Mouse (Mus musculus): ENCODE data around the gene Cpne9.

Gene Cpne9

DNA sequence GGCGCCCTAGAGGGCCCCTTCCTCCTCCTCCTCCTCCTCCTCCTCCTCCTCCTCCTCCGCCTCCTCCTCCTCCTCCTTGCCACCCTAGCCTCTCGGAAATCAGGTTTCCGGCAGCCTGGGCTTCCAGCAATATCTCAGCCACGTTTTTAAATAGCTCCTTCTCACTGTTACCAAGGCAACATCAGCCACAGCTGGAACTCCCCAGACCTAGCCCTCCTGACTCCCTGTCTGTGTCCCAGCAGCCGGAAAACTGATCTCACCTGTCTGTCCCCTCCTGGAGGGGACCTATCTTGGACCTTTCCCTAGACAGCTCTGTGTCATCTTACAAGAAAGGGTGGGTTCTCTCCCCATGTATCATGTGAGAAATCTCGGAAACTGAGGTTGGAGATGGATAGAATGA, 60.2 kb downstream of the Cpne9 start:
- DNase-seq (ENCODE audit: low read depth) = no peak

DNA sequence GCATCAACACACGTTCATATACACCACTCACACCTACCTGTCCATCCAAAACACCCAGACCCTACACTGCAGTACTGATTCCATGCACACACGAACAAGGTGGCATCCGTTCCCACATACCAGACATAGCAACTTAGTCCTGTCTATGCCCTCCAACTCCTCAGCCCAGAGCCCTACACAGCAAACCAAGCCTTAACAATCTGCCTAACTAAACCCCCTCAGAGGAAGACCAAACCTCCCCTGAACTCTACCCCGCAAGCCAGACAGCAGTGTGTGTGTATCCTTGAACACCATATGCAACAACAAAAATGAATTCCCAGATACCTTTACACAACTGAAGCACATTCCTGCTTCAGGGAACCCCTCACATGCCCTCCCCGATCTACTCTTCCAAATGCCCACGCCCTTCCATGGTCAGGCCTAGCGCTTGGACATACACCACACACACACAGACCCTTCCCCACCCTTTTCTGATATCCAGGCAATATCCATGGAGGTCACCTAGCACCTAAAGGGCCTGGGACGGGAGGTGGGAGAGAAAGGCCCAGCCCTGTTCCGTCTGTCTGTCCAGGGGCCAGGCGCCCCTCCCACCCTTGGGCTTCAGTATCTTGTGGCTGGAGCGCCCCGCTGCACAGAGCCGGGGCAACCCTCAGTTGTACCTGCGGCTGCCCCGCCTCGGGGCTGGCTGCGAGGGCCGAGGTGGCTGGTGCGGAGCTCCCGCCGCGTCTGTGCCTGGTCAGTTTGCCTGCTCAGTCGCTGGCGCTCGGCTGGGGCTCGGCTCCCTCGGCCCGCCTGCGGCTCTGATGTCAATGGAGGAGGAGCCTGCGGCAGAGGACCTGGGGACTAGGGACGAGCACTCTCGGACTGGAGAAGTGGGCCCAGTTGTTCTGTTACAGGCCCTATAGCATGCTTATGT, 61.3 kb downstream of the Cpne9 start, which contains the start of gene Camk1:
TSS of gene Camk1 (minus strand) at position 808 of the 916 bp plus-strand sequence.
- no peak for DNase-seq (ENCODE audit: low read depth)

DNA sequence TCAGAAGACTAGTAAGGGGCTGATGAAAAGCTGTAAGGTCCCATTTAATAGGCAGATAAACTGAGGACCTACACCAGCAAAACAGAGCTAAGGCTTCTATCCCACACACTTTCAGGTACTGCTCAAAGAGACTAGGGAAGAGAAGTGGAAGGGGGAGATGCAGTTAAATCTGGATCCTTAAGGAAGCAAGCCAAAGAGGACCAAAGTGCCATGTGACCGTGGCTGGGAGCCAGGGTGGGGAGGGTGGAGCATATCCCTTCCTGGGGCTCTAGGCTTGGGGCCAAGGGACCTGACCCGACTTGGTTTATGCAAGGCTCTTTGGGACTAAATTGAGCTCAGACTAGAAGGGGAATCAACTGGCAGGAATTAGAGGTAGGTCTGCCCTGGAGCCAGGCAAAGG, 62.2 kb downstream of the Cpne9 start:
- DNase-seq (ENCODE audit: low read depth) = no peak

DNA sequence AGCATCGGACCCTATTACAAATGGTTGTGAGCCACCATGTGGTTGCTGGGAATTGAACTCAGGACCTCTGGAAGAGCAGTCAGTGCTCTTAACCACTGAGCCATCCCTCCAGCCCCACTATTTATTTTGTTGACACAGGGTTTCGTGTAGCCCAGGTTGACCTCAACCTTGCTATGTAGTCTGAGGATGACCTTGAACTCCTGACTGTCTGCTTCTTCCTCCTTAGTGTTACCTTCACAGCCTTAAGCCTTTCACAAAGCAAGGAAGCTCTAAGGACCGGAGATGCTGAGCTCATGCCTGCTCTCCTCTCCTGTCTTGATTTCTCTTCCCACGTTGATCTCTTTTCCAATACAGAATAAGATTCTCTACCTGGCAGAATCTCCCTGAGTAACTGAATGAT, 64.8 kb downstream of the Cpne9 start:
- DNase-seq (ENCODE audit: low read depth) = no peak

DNA sequence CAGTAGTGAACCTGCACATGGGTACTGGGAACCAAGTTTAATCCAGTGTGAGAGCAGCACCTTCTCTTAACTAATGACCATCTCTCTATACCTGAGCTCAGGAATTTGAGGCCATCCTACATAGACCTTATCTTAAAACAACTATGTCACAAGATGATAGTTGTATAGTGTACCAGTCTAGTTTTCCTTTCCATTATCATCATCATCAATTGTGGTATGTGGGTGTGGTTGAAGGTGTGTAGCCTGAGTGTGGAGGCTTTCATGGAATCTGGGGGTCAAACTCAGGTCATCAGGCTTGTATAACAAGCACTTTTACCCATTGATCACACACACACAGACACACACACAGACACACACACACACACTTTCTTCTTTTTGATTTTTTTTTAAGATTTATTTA, 68.4 kb downstream of the Cpne9 start:
- DNase-seq (ENCODE audit: low read depth) = no peak

DNA sequence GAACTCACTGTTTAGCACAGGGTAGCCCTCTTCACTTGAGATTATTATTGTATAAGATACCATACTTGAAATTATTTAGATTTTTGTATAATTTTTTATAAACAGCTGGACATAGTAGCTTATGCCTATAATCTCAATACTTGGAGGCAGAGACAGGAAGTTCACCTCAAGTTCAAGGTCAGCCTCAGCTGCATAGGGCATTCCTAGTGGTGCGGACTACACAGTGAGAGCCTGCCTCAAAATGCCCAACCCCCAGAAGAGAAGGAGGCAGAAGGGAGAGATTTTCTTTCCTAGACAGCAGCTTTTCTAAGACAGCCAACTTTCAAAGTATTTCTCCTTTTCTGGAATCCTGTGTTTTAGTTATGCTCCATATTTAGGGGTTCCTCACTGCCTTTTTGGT, 69.1 kb downstream of the Cpne9 start:
- no peak for DNase-seq (ENCODE audit: low read depth)

DNA sequence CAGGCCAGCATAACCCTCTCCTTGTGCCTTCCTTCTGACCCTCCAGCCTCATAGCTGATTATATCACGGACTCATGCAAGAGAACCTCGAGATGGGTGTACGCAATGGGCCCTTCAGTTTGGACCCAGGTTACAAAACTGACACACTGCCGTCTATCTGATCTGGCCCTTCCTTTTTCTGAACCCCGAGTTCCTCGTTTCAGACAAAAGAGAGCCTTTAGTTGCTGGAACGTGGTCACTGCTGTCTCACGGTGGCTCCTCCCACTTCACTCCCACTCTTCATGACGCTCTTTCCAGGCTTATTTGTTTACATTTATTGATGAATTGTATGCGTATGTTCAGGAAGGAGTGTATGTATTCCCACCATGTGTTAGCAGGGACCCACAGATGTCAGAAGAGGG, 69.5 kb downstream of the Cpne9 start:
- no peak for DNase-seq (ENCODE audit: low read depth)

DNA sequence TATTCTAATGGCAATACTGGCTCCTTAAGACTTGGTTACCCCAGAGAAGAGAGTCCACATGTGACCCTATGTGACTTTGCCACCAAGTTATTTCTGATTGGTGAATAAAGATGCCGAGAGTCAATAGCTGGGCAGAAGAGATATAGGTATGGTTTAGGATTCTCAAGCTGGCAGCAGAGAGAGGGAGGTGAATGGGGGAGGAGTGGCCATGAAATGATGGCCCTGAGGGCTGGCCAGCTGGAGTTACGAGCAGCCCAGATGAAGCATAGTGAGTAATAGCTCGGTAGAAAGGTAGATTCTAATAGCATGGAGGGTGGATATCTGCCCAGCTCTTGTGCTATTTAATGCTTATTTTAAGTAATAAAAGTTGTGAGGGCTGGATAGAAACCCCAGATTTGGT, 70.7 kb downstream of the Cpne9 start:
- no peak for DNase-seq (ENCODE audit: low read depth)

DNA sequence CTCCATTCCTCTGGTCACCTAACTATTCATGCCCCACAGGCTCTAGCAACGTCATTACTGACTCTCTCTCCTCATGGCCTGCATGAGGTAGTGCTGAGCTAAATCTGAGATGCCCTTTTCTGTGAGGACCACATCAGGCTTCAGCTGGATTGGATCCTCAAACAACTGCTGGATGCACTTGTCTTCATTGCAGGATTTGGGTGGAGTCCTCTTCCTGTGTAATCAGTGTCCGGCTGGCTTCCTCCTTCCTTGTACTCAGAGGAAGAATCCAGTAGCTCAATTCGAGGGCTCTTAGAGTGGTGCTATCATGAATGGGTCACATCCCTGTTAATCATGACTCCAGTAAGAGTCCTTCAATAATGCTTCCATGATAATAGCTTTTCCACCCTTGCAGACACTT, 71.6 kb downstream of the Cpne9 start:
- DNase-seq (ENCODE audit: low read depth) = no peak
